Mouse (Mus musculus) right cerebral cortex, postnatal 10 days (tissue): ENCODE data around the gene Pkig.

Source experiments
- DNase-seq, 2 experiments: peaks; one replicate each; pipeline ENCODE4 v3.0.0; 2021; ENCODE audit warnings: low spot score in 2 of 2

Gene Pkig

GRCm38 (mm10) chr2:163756723-163757122, 98.5 kb downstream of the Pkig start:
- peak; percentile 51 to 60 for DNase-seq

- no peak for DNase-seq
Measured at GRCm38 (mm10) chr2:163758146-163758545, 100.0 kb downstream of the Pkig start.

DNA sequence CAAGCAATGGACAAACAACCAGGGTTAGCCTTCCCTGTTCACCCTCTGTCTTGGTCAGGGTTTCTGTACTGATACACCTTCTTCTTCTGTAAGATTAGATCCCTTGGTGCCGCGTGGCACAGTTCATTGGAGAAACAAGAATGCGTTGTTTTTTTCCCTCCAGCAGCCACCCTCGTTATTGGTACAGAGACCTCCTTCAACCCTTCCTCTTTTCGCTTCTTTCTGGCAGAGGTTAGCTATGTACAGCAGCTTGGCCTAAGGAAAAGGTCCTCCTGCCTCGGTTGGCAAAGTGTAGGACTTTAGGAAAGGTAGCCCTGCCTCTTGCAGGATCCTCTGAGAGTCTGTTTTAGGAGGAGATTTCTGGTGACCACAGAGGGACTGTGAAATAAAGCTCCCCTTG, 102.4 kb downstream of the Pkig start:
- no peak for DNase-seq

- DNase-seq: no peak
Measured at GRCm38 (mm10) chr2:163761402-163761801, 103.2 kb downstream of the Pkig start.

DNA sequence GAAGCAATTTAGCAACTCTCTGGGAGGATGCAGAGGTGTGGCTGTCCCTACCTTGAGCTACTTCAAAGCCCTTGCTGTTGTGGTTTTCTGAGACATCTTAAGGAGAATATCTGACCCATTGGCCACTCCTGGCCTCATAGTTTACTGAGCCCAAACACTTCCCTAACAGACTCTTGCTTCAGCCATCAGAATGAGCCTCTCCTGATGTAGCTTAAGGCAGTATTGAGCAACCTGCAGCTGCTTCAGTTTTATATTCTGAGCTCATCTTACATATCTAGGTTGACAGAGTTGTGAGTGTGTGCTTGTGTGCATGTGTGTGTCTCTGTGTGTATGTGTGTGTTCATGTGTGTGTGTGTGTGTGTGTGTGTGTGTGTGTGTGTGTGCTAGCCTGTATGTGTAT, 108.1 kb downstream of the Pkig start:
- no peak for DNase-seq

DNA sequence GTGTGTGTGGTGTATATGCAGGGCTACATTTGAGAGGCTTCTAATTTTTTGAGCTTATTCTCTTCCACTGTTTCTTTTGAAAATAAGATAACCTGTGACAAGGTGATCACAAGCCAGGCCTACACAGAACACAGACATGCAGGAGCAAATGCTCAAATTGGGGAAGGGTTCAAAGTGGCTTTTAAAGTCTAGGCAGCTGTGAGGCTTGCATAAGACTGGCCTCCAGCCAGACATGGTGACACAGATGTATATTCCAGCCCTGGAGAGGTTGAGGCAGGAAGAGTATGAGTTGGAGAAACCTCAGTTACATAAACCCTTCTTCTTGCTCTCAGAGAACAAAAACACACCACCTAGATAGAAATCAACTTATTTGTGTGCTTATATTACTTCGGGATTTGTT, 108.7 kb downstream of the Pkig start:
- DNase-seq: no peak

DNA sequence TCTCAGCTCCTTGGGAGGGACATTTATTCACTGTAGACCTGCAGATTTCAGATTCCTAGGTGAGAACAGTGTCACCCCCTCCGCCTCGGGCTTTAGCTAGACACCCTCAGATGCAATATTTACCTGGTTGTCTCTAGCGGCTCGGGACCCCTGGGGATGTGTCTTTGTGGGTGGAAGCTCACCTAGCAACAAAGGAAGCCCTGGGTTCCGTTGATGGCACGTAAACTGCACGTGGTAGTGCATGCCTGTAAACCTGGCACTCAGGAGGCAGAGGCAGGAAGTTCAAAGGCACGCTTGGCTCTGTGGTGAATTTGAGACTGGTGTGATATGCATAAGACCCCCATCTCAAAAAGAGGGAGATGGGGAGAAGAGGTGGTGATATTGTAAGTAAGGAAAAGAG, 112.5 kb downstream of the Pkig start:
- no peak for DNase-seq
